Mouse (Mus musculus) 3T3-L1 (cell line): ENCODE results near the gene Krt17.
A peak's percentile ranks its signal among the peaks of the same experiment; 100 is the strongest.
"Not testable (repeated sequence)": the region's sequence is repeated elsewhere in the genome, so short reads cannot be mapped to it uniquely, and the experiment has no call there.

Source experiments
- DNase-seq: peaks from one replicate; pipeline ENCODE4 v3.0.0-alpha.2; 2015; ENCODE audit warnings: low read depth, low spot score

Gene Krt17

GRCm38 (mm10) chr11:100260514-100261234 is at the start of gene Krt17:
Krt17 (minus strand) TSS chr11:100261029.
- DNase-seq: no peak

GRCm38 (mm10) chr11:100308672-100309071 is 47.8 kb upstream of the Krt17 start:
- DNase-seq: not testable (repeated sequence)

- DNase-seq: no peak
These were observed 47.1 kb upstream of the Krt17 start for GRCm38 (mm10) chr11:100307900-100308299.

GRCm38 (mm10) chr11:100301292-100301691 is 40.5 kb upstream of the Krt17 start:
- DNase-seq: no peak

GRCm38 (mm10) chr11:100300293-100300692 is 39.5 kb upstream of the Krt17 start:
- peak; percentile 84 for DNase-seq

- peak; percentile 91 for DNase-seq
These were observed 37.6 kb upstream of the Krt17 start for GRCm38 (mm10) chr11:100298274-100299036.

GRCm38 (mm10) chr11:100297801-100298200 is 37.0 kb upstream of the Krt17 start:
- peak; percentile 39 for DNase-seq

- DNase-seq: peak; percentile 92
These were observed 34.5 kb upstream of the Krt17 start for GRCm38 (mm10) chr11:100295308-100295707.

GRCm38 (mm10) chr11:100292884-100293283 is 32.1 kb upstream of the Krt17 start:
- DNase-seq: no peak

- peak; percentile 73 for DNase-seq
These were observed 29.4 kb upstream of the Krt17 start for GRCm38 (mm10) chr11:100290235-100290634.

- peak; percentile 62 for DNase-seq
These were observed 28.1 kb upstream of the Krt17 start for GRCm38 (mm10) chr11:100288942-100289341.

GRCm38 (mm10) chr11:100287024-100287423 is 26.2 kb upstream of the Krt17 start:
- peak; percentile 84 for DNase-seq

- DNase-seq: no peak
These were observed 24.2 kb upstream of the Krt17 start for GRCm38 (mm10) chr11:100284988-100285387.

GRCm38 (mm10) chr11:100282549-100282948 is 21.7 kb upstream of the Krt17 start:
- DNase-seq: peak; percentile 87

- DNase-seq: peak; percentile 96
These were observed 21.0 kb upstream of the Krt17 start for GRCm38 (mm10) chr11:100281596-100282544.

- no peak for DNase-seq
These were observed 17.9 kb upstream of the Krt17 start for GRCm38 (mm10) chr11:100278759-100279158.

- DNase-seq: no peak
These were observed 17.1 kb upstream of the Krt17 start for GRCm38 (mm10) chr11:100277726-100278480.

- DNase-seq: no peak
These were observed 14.6 kb upstream of the Krt17 start for GRCm38 (mm10) chr11:100275466-100275865.

GRCm38 (mm10) chr11:100274719-100275118 is 13.9 kb upstream of the Krt17 start:
- DNase-seq: no peak

GRCm38 (mm10) chr11:100271878-100272277 is 11.0 kb upstream of the Krt17 start:
- no peak for DNase-seq

- no peak for DNase-seq
These were observed 9.0 kb upstream of the Krt17 start, which contains the start of gene Krt42 for GRCm38 (mm10) chr11:100269821-100270332. Krt42 (minus strand) TSS chr11:100269871.
